Mouse (Mus musculus) urinary bladder, adult 2 months (tissue): Measurements from ENCODE around the gene Smndc1. TPM values are rescaled to one million over a fixed set of nuclear protein-coding genes. Genes with fewer than 3 reads are reported as not detected.

Experiments used
- DNase-seq: peaks from one replicate; pipeline ENCODE4 v3.0.0; 2022; ENCODE audit warnings: low spot score
- polyA plus RNA-seq: library from polyadenylated mRNA; depleted of rRNA; stranded (reverse); fragments of >200 nt; gene quantifications from 2 replicates; pipeline ENCODE4 v1.2.3, GENCODE M21; 2012

Gene Smndc1
- polyA plus RNA-seq, 1 experiment = 26.1 TPM

DNA sequence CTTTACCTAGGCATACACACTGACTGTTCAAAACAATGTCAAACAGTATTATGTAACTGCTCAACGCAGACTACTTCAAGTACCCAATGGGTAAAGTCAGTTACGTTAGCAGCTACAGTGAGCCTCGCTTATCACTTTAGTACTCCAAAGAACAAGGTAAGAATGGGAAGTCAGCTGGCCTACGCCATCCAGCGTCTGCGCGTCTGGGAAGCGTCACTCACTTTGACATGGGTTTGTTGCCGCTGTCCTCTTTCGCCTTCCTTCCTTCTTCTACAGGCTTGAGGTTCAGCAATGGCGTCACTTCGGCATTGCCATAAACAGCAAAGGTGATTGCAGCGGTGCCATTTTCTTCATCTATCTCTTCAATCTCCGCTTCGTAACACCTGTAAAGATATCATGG, 7.0 kb downstream of the Smndc1 start:
- no peak for DNase-seq

DNA sequence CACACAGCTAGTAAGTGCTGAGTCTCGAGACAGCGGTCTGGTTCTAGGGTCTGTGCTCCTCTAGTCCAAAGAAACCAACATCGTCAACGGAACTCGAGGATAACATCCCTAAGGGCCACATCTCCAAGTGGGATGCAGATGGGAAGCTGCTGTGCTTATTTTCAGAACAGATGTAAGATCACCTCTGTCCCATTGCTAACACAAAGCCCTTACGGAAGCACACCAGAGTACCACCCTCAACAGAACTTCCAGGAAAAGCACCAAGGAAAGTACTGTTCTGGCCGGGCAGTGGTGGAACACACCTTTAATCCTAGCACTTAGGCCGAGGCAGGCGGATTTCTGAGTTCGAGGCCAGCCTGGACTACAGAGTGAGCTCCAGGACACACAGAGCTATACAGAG, 12.0 kb downstream of the Smndc1 start:
- no peak for DNase-seq

DNA sequence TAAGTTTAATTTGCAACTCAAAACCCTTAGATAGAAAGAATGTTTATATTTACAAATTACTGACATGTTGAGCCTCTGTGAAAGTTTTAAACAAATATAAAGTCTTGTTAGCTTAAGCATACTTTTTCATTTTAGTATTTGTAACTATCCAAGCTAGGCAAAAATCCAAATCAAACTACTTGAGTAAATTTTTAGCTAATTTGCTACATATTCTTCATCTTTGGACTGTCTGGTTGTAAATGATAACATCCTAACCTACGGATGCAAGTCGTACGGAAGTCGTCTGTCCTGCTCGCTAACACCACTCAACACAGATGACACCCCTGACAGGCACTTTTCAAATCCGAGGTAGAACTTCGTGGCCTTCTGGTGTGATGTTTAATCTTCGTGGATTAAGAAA, 12.7 kb downstream of the Smndc1 start:
- DNase-seq = no peak

DNA sequence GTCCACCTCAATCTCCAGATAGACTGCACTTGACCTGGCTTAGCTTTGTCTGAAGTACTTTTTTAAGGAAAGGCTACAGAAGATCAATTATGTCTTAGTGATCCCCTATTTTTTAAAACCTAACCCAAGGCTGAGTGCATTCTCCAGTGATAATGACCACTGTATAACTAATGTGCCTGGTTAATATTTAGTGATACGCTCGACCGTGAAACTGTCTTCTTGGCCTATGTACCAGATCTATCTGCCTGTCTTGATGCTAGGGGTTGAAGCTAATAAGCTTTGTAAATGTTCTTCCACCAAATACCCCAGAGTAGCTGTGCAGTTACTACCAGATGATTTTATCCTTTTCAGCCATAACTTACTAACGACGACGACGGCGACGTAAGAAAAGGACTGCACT, 14.6 kb downstream of the Smndc1 start:
- DNase-seq = no peak

DNA sequence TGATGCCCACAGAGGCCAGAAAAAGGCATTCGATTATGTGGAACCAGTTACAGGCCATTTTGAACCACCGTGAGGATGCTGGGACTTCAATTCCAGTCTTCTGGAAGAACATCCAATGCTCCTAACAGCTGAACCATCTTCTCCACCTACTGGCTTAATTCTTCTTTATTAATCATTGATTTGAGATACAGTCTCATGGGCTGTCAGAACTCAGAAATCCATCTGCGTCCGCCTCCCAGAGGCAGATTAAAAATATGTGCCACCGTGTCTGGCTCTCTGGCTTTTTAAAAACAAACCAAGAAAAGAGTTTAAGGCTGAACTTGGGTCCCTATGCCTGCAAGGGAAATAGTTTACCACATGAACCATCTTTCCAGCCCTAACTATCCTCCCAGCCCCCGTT, 15.1 kb downstream of the Smndc1 start:
- DNase-seq = no peak

DNA sequence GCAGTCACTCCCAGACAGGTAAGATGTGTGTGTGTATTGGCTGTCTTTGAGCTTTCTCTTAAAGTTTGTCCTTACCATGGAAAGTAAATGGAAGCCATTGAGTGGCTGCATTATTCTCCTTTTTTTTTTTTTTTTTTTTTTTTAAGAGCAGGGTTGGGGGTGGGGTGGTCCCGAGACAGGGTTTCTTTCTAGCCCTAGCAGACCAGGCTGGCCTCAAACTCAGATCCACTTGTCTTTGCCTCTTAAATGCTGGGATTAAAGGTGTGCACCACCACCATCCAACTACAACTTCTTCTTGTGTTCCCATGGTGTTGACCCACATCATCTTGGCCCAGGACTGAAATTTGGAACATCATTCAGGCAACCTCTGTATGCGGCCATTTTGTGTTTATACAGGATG, 16.8 kb downstream of the Smndc1 start:
- DNase-seq = no peak

DNA sequence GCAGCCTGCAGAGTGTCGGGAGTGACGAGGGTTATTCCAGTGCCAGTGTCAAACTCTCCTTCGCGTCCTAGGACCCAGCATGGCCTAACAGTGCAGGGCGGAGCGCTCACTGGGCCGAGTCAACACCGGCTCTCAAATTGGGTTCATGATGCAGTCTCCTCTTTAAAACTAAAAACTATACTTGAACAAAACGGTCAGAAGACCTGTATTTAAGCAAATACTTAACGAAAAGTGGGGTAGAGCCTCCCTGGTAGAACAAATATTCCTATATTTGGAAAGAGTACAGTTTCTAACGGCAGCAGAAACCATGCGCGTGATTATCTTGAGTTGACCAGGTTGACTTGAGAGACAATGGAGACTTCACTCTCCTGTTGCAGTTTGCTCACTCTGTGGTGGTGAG, 18.7 kb downstream of the Smndc1 start, which contains the start of gene Gm10197:
Gm10197 (minus strand) TSS at position 101 of the 400 bp plus-strand sequence.
- no peak for DNase-seq

DNA sequence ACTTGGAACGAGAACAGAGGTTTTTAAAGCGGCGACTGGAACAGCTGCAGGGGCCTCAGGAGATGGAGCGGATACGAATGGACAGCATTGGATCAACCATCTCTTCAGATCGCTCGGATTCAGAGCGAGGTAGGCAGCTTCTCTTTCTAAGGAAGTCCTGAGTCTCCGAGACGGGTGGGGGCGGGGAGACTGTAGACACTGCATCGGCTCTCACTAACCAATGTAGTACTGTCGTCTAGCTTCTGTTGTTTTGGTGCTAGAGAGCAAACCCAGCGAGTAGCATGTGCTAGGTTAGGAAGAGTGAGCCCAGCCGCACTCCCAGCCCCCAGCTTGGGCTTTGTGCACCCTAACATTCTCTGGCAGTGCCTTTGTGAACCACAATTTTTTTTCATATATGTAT, 20.1 kb downstream of the Smndc1 start:
- no peak for DNase-seq

DNA sequence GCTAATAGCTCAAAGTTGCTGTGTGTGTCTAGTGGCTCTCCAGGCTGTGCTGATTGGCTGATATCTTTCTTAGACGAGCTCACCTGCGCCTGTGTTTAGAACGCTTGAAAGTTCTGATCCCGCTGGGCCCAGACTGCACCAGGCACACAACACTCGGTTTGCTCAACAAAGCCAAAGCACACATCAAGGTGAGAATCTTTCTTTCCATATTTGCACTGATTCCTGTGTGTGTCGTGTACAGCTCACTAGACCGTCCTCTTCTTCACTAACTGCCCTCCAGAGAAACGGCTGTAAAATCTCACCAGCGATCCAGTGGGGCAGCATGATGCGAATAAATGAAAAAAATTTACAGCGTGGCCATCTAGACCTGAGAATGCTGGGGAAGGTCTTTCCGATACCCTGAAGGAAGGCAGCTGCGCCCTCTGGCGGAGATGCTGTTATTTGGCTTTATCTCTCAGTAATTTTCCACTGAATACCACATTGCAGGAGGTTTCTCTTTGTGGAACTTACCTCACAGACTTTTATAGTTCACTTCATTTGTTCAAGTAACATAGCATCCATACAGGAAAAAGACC, 20.8 kb downstream of the Smndc1 start:
- DNase-seq = peak; percentile 55

DNA sequence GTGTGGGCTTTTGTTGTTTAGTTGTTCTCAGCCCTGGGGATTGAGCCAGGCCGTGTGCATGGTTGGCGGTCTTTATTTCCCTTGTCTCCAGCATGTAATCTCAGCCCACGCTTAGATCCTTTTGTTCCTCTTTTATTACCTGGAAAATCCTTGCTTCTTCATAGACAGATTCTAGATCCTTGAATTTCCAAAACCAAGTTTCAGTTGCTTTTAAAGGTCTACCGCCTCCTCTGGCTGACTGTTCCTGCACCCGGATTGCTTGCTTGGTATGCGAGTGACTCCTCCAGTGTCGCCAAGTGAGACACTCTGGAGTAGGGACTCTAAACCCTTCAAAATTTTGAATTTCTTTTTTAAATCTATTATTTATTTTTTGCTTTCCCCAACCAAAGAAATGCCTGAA, 23.5 kb downstream of the Smndc1 start:
- DNase-seq = no peak

DNA sequence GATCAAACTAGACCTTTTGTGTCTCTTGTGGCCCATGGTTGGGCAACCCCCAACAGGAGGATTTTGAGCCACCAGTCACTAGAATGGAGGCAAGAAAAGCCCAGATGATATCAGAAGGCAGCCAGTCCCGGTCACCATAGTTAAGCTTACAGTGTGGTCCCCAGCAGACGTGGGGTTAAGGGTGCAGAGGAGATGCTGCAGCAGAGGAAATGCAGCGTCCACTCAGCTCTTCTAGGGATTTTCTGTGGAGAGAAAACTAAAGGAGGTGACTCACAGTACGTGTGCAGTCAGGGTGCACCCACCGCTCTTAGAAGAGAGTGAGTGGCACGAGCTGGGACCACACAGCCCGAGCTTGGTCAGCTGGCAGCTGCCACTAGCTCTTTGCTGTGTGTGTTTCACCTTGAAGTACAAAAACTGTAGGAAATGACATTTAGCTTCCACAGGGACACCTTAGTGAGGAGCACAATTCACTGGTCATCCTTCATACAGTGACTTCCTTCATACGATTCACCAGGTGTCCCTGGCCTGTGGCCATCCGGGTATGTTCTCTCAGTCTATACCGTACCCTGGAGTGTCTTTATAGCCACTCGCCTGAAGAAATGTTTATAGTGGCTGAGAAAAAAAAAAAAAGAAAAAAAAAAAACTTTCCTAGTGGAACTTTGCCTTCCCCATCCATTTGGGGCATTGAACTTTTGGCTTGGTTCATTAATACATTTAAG, 24.2 kb downstream of the Smndc1 start:
- DNase-seq = no peak

DNA sequence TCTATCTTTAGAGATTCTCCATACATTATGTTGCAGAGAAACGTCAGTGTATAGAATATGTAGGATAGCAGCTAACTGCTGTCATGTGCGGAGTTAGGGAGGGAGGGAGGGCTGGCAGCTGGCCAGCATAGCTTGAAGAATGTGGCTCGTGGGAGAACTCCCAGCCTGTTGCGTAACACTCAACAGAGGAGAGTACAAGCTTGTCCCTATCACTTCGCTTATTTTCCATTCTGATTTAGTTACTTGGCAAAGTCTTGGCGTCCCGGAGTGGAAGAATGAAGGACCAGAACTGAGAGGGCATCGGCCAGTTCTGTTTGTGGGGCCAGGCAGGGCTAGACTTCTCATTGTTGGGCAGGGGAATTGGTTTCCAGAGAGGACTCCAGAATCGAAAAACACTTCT, 25.4 kb downstream of the Smndc1 start:
- DNase-seq = no peak

DNA sequence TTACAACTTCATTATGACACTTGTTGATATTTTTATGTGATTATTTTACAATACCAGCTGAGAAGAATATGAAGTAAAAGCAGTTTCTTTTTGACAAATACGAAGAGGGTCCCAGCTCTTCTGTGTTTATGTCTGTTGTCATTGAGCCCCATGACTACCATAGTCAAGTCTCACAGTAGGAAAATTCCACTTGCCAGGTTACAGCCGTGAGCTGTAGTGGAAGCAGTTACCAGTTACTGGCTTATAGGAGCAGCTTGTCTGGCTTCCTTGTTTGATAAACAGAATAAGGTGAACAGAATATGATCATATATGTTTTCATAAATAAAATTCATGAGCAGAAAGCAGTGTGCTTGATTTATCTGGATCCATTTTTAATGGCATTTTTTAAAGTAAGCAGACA, 25.8 kb downstream of the Smndc1 start:
- no peak for DNase-seq

DNA sequence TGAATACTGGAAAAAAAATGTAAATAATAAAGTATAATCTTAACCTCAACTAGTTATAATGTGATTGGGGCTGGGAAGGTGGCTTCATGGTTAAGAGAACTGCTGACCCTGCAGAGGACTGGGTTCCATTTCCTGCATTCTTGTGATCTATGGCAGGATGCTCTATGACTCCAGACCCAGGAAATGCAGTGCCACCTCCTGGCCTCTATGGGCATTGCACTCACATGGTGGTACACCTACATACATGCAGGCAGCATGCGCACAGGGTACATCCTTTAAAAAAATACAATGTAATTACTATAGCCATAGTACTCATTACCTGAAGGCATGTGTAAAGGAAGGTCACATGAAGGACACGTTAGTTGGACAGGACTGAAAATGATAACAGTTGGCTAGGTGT, 27.4 kb downstream of the Smndc1 start:
- no peak for DNase-seq

DNA sequence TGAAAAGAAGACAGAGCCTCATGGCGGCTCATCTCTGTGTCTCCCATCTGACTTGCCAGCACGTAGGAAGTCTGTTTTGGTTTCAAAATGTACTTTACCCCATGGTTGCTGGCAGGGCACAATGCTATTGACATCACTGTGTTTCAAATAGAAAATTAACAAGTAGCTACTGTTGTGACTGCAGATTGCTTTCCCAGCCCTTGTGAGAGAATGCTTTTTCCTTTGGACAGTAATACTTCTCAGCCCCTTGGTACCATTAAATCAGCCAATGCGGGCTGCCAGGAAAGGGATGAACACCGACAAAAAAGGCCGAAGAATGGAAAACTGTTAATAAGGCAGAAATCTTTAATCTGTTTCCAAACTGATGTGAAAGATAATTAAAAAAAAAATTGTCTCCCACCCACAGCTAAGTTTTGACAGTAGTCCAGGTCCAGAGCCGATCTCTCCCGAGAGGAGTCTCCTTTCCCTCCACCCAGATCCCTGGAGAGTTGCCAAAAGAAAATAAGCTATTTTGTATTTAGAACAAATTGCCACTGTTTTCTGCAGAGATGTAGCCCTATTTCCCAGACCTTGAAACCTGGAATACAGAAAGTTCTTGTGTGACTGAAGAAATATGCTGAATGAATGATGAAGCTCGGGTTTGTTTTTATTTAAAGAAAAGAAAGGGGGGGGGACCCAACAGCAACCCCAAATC, 30.0 kb downstream of the Smndc1 start:
- DNase-seq = no peak

DNA sequence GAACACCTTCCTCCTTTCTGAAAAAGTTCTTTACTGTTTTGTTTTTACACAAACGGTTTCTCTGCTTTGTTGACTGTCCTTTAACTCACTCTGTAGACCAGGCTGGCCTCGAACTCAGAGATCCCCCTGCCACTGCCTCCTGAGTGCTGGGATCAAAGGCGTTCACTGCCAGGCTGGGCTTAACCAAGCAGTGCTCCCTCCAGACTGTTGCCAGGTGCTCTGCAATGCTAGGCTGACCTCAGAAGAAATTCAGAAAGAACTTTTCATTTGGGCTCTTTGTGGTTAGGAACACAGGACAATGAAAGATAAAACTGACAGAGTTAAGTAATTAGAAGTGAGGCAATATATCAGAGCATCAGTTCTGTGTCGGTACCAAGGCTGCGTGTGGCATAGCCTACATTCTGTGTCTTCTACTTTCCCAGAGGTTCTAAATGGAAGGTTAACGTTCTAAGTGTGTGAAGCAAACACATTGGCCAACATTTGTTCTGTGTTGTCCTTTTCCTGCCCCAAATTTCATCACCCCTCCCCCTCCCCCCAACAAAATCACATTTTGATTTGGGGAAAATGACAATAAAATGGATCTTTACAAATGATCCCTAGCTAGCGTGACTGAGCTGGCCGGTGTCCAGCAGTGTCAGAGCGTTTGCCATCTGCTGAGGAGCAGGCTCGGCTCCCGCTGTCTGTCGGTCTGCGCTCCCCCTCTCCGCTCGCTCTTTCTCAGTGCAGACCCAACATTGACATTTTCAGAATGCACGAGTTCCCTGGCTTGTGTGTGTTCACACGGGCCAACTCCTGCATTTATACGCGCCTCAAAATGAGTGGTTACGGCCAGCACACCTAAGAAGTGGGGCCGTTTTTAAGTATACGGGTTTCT, 31.0 kb downstream of the Smndc1 start:
- no peak for DNase-seq

DNA sequence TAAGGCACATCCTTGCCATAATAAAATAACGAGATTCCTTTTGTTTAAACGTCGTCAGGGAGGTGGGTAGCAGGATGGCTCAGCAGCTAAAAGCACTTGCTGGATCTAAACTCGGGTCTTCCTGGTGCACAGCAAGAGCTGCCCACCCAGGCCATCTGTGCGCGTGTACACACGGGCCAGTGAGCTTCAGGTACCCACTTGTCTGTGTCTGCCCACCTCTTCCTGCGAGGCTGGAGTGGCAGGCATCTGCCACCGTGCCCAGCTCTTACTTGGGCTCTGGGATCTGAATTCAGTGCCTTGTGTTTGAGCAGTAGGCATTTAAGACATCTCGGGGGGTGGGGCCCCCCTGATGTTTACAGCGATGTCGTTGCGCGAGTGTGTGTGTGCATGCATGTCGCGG, 35.3 kb downstream of the Smndc1 start:
- no peak for DNase-seq

DNA sequence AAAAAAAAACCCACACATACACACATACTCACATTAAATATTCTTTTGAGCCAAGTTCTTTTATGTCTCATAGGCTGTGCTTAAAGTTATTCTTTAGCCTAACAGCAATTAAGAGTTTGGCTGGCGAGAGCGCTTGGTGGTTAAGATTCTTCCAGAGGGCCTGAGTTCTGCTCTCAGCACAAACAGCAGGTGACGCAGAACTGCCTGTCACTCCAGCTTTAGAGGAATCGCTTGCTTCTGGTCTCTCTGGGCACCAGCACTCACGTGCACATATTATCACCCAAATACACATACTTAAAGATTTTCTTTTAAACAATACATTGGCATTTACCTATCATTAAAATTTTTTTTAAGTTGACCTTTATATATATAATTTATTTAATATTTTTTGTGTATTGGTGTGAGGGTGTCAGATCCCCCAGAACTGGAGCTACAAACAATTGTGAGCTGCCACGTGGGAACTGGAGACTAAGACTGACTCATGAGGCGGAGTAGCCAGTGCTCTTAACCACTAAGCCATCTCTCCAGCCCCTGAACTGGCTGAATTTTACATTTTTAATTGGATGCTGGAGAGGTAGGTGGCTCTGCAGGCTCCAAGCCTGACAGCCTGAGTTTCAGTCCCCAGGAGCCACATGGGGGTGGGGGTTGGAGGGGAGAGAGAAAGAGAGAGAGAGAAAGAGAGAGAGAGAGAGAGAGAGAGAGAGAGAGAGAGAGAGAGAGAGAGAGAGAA, 35.9 kb downstream of the Smndc1 start:
- DNase-seq = no peak

DNA sequence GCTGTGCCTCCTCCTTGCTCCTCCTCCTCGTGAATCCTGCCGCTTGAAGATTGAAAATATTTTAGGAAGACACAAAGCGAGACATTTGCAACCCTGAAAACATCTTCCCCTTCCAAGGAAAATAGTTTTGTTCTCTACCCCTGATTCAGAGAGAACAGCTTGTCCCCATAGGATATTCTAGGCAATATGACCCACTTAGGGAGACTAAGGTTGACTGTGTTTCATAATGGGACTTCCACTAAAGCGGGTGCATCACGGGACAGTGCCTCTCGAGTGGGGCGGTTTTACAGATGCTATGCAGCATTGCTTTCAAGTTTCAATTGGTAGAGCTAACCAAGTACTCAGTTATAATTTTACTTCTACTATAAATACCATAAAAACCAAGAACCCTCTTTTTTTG, 36.5 kb downstream of the Smndc1 start:
- no peak for DNase-seq

DNA sequence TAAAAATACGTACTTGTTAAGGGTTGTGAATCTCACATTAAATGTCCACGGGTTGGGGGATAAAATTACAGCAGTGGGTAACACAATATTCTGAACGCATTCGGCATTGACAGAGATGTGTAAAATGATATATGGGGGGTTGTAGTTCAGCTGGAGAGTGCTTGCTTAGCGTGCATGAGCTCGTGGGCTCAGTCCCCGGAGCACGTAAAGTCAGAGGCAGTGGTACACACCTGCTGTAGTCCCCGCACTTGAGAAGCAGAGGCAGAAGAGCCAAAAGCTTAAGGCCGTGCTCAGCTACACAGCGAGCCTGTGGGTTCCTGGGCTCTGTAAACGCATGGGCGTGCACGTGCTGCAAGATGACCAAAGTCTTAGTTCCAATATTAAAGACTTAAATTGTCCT, 44.6 kb downstream of the Smndc1 start:
- DNase-seq = no peak

DNA sequence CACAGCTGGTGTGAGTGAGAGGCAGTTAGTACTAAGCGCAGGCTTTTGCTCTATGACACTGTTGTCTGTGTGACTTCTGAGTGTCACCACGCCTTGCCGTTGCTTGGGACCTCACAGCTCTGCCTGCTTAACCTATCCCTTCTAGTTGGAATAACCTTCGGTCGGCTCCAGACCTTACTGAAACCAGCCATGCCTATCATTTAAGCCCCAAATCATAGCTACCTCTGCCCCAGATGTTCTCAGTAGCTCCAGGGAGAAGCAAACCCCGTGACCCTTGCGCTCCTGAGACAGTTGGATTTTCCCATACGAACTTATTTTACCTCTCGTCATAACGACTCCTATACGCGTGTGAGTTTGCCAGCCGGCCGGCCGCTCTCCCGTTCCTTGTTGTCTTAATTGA, 46.3 kb downstream of the Smndc1 start:
- no peak for DNase-seq
